Mouse (Mus musculus): ENCODE data around the gene Irgm1.

- TF ChIP-seq ZNF384 (IDR thresholded peaks at IDR 0.05; ENCODE audit: low read depth, low read length) (no peak), HCFC1 (IDR thresholded peaks at IDR 0.05; ENCODE audit: borderline replicate concordance, insufficient read depth, low read length) (no peak)
These were observed 702 bp downstream of the Irgm1 start for GRCm38 (mm10) chr11:48870781-48871180.
